Mouse (Mus musculus) lung, embryonic 16.5 days (tissue): ENCODE measurements at regions not wholly inside any gene's neighbourhood (a gene's known extent, or its start where the extent isn't known, plus 50 kb on each side); places are given as distances from the start of the nearest gene placed in this dataset.

ENCODE experiments used
- ATAC-seq: fragments of 200-750 bp; cut with Nextera tagmentation; 2 replicates; pipeline ENCODE4 v1.8.0; 2017; ENCODE audit warnings: low read depth, mild to moderate bottlenecking, moderate library complexity
- H3K27ac ChIP-seq: fragments of 300-500 bp; sonication (generic); 2 replicates; pipeline ENCODE4 v1.5.1; 2014; ENCODE audit warnings: mild to moderate bottlenecking, control low read depth, low read length
- H3K27me3 ChIP-seq: fragments of 300-500 bp; sonication (generic); 2 replicates; pipeline ENCODE4 v1.6.1; 2014; ENCODE audit warnings: low read depth, low read length, mixed read lengths; ENCODE audit not compliant: control insufficient read depth, insufficient read depth
- H3K36me3 ChIP-seq: fragments of 300-500 bp; sonication (generic); 2 replicates; pipeline ENCODE4 v1.6.1; 2014; ENCODE audit warnings: low read length; ENCODE audit not compliant: control insufficient read depth, insufficient read depth
- H3K4me1 ChIP-seq: fragments of 300-500 bp; sonication (generic); replicated peaks from 2 replicates; pipeline ENCODE4 v1.6.1; 2014; ENCODE audit warnings: low read length, mixed read lengths; ENCODE audit not compliant: control insufficient read depth, insufficient read depth
- H3K4me2 ChIP-seq: fragments of 300-500 bp; sonication (generic); 2 replicates; pipeline ENCODE4 v1.6.1; 2014; ENCODE audit warnings: low read depth, low read length, control low read depth
- H3K4me3 ChIP-seq: fragments of 300-500 bp; sonication (generic); 2 replicates; pipeline ENCODE4 v1.5.1; 2014; ENCODE audit warnings: mild to moderate bottlenecking, low read length, control low read depth
- H3K9ac ChIP-seq: fragments of 300-500 bp; sonication (generic); 2 replicates; pipeline ENCODE4 v1.6.1; 2014; ENCODE audit warnings: low read length, control low read depth
- H3K9me3 ChIP-seq: fragments of 300-500 bp; sonication (generic); 2 replicates; pipeline ENCODE4 v1.6.1; 2016; ENCODE audit warnings: low read length; ENCODE audit not compliant: control insufficient read depth
- WGBS: fragments of 180-500 bp; shearing (Covaris S2); extraction: QIAGEN DNeasy Blood & Tissue Kit; methylation state at CpG from one replicate; pipeline ENCODE4 v1.1.7; 2014; 5-methylcytosine and 5-hydroxymethylcytosine counted together

DNA sequence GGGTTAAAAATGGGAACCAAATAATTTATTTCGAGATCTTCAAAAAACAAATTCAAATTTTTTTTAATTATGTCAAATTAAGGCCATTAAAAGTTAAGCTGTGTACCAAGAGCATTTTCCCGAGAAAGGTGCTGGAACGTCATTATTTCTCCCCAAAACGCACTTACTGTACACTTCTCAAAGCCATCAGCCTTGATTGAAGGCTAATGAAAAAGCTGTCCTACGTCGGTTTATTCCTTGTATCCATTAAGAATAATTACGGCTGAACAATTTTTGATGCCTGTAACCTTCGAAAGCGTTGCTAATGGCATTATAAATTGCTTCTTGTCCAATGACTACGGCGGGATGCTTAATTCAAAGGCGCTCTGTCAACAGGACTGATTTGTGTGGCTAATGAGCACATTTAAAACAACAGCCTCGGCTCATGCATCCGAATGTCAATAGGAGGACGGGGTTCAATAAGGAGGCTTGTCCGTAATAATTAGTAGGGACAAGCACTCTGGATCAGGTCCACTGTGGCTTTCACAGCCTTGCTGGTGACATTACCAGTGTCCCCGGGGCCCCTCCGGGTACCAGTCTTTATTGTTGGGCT is 145.3 kb downstream of the 3100002H09Rik start:
- Histone ChIP-seq H3K9ac (no peak overlapping the region), H3K27ac (no peak overlapping the region), H3K4me3 (no peak overlapping the region), H3K4me2 (no peak overlapping the region), H3K9me3 (no peaks in the 10 kb centered on the region), H3K27me3 (no peaks in the 10 kb centered on the region), H3K4me1 (no peaks in the 10 kb centered on the region), H3K36me3 (no peaks in the 10 kb centered on the region)
- 83% methylated on average over 18 of the region's 18 CpGs for WGBS
- ATAC-seq, result no peak

DNA sequence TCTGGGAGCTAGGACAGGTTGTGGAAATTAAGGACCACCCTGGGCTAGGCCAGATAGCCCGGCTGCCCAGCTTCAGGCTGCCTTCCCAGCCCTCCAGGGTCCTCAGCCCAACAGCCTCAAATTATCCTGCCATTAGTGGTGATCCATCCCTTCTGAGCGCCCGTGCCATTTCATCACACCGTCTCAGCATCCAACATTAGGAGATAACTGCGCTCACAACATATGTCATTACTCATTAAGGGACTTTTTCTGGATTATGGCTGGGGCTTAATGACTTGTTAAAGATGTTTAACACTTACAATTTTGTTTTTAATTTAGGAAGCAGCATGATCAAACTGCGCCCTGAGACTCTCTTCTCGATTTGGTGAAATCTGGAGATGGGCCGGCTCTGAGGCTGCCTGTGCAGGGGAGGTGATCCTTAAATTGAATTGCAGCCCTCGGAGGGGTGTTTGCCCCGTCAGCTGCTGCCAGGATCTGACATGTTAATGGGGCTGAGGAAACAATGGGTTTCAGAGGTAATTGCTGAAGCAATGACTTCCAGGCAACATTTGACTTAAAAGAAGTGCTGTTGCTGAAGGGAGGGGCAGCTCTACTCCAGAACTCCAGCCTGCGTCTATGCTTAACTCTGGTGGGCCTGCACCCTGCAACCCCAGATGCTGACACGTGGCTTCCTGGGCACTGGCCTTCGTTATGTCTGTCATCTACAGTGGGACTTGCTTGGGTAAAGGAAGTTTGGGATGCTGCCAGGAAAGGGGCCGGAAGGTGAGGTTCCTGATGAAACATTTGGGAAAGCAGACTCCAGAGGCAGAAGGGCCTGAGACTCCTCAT is 154.9 kb downstream of the 3100002H09Rik start:
- 37% methylated on average over 14 of the region's 14 CpGs for WGBS
- Histone ChIP-seq H3K9me3 (no peaks in the 10 kb centered on the region), H3K27ac (no peak overlapping the region), H3K4me1 (no peaks in the 10 kb centered on the region), H3K4me3 (no peak overlapping the region), H3K36me3 (no peaks in the 10 kb centered on the region), H3K9ac (no peak overlapping the region), H3K4me2 (no peak overlapping the region), H3K27me3 (peaks cover 2% of the 10 kb centered on the region; the same call in 1 of the 2 replicates)
- no peak for ATAC-seq

DNA sequence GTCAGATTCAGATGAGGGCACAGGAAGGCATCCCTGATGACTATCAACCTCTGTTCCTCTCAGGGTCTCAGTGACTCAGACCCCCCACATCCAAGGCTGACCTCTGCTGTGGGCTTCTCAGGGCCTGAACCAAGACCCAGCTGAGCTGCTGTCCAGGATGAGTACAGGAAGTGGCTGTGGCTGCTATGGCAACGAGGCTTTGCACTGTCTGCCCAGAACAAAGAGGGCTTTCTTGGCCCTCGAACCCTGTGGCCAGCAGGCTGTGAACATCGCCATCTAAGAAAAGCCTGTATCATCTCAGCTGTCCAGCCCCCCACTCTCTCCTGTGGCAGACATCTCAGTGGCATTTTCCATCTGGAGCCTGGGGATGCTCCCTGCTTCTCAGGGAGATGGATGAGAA is 159.5 kb downstream of the 3100002H09Rik start:
- no peaks in the 10 kb centered on the region for H3K36me3 ChIP-seq
- no peak overlapping the region for H3K4me3 ChIP-seq
- H3K27ac ChIP-seq, result no peak overlapping the region
- H3K4me1 ChIP-seq, result no peaks in the 10 kb centered on the region
- no peak overlapping the region for H3K9ac ChIP-seq
- H3K4me2 ChIP-seq, result no peak overlapping the region
- 11% methylated on average over 3 of the region's 3 CpGs for WGBS
- H3K27me3 ChIP-seq, result peaks cover 2% of the 10 kb centered on the region; the same call in 1 of the 2 replicates
- ATAC-seq, result no peak
- no peaks in the 10 kb centered on the region for H3K9me3 ChIP-seq

DNA sequence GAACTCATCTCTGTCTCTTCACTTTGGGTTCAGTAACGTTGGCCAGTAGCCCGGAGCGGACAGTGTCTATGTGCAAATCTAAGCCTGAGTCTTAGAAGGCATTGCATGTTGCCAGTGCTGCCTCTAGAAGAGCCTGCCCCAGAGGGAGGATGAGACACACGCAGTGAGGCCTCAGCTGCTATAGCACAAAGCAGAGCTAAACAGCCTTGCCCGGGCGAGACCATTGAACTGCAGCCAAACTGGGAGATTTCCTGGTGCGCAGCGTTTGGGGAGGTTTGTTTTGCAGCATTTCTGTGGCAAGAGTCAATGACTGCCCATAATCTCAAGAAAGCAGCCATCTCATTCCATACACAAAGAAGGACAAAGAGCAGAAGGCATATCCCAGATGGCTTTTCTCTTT is 164.0 kb downstream of the 3100002H09Rik start:
- Histone ChIP-seq H3K4me1 (no peaks in the 10 kb centered on the region), H3K36me3 (no peaks in the 10 kb centered on the region), H3K27ac (no peak overlapping the region), H3K4me2 (no peak overlapping the region), H3K9ac (no peak overlapping the region), H3K9me3 (no peaks in the 10 kb centered on the region), H3K27me3 (peaks cover 26% of the 10 kb centered on the region), H3K4me3 (no peak overlapping the region)
- ATAC-seq, result peak; percentile 77
- 52% methylated on average over 8 of the region's 8 CpGs for whole genome bisulfite sequencing

DNA sequence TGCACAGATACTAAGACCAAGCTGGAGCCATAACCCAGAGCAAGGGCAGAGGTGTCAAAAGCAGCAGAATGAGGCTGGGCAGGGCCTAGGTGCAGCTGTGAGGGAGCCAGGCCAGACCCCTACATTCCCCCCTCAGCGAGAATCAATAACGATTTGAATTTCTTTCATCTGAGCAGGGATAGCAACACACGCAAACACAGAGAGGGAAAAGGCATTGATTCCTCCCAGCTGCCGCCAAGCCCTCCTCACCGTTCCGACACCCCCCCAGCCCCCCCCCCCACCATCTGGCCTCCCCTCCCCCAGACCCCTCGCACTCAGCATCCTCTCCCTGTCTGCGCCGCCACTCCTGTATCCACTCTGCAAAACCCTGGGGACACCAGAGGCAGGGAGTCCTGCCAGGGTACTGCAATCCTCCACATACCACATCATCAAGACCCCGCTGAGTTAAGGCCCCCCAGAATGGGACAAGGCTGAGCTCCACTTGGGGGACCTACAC is 166.9 kb downstream of the 3100002H09Rik start:
- Histone ChIP-seq H3K36me3 (no peaks in the 10 kb centered on the region), H3K4me1 (no peaks in the 10 kb centered on the region), H3K9ac (no peak overlapping the region), H3K27ac (no peak overlapping the region), H3K9me3 (no peaks in the 10 kb centered on the region), H3K4me3 (no peak overlapping the region), H3K4me2 (no peak overlapping the region), H3K27me3 (peaks cover 37% of the 10 kb centered on the region)
- whole genome bisulfite sequencing, result 6% methylated on average over 10 of the region's 10 CpGs
- ATAC-seq, result no peak

DNA sequence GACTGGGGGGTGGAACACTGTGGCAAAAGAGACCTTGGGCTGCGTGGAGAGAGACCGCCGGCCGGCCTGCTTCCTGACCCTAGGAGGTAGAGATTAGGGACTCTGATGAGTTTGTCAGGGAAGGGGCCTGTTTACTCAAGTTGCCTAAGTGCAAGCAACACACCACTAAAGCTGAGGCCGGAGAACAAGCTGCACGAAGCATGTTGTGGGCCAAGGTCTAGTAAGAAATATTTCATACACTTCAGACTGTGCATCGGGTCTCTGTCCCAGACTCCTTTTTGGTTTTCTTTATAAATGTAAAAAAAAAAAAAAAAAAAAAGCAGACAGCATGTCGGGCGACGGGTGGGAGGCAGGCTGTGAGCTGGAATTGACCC is 167.5 kb downstream of the 3100002H09Rik start:
- Histone ChIP-seq H3K4me1 (no peaks in the 10 kb centered on the region), H3K27ac (no peak overlapping the region), H3K27me3 (peaks cover 37% of the 10 kb centered on the region), H3K36me3 (no peaks in the 10 kb centered on the region), H3K9me3 (no peaks in the 10 kb centered on the region), H3K9ac (no peak overlapping the region), H3K4me2 (no peak overlapping the region), H3K4me3 (no peak overlapping the region)
- WGBS, result 22% methylated on average over 10 of the region's 10 CpGs
- ATAC-seq, result no peak

DNA sequence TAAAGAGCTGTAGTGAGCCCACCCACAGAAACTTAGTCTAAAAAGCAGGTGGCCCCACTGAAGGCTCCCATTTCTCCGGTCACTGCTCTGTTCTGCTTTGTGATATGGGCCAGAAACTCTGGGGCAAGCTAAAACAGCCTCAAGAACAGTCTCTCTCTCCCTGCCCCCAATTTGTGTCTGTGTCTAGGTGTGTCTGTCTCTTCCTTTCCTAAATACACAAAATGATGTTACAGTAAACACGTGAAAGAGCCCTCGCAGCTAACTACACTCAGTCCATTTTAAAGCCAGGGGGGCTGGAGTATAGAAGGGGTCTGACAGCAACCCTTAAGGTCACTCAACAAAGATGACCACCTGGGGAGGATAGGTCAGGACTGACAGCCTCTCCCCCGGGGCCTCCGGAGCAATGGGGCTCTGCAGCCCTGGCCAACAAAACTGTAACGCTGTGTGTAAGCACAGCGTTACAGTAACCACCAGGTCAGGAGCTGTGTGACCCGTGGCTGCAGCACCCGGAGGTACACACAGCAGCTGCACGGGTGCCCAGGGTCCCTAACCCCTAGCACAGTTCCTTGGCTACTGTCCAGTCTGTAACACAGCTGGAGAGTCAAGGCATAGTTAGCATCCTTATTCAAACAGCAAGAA is 168.0 kb downstream of the 3100002H09Rik start:
- peaks cover 37% of the 10 kb centered on the region for H3K27me3 ChIP-seq
- 14% methylated on average over 10 of the region's 10 CpGs for WGBS
- no peak for ATAC-seq

DNA sequence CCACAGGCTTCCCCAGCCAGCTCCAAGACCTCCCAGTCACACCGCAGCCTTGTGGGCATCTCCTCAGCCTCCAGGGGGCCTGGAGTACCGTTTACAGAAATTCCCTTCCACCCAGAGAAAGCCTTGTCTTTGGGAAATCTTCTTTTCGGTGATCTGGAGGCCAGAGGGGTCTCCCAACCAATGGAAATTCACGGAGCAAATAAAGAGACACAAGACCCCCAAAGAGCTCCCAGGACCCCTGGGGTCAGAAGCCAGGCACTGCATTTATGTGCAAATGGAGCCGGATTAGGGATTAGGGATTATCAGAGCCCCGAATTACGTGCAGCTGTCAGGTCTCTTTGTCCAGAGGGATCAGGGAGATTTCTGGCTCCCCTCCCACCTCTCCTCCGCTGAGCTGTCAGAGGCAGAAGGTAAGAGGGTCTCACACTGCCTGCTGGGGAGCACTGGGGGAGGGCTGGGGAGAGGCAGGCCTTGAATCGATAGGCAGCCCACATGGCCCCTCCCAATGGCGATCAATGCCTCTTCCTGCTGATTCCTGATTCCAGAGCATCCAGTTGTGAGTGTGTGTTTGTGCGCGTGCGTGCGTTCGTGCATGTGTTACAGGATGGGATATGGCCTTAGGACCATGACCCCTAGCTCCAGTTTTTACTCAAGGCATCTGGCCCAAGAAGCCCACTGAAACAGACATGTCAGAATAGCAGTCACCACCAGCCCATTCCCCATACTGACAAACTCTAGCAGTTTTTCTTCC is 168.7 kb downstream of the 3100002H09Rik start:
- no peak for ATAC-seq
- Histone ChIP-seq H3K4me1 (no peaks in the 10 kb centered on the region), H3K9ac (no peak overlapping the region), H3K9me3 (no peaks in the 10 kb centered on the region), H3K36me3 (no peaks in the 10 kb centered on the region), H3K27ac (no peak overlapping the region), H3K4me2 (no peak overlapping the region), H3K4me3 (no peak overlapping the region), H3K27me3 (peaks cover 37% of the 10 kb centered on the region)
- 24% methylated on average over 15 of the region's 15 CpGs for WGBS

More for the DNA sequence above, 168.0 kb downstream of the 3100002H09Rik start:
- Histone ChIP-seq H3K36me3 (no peaks in the 10 kb centered on the region), H3K4me1 (no peaks in the 10 kb centered on the region), H3K9me3 (no peaks in the 10 kb centered on the region), H3K27ac (no peak overlapping the region), H3K4me2 (no peak overlapping the region), H3K4me3 (no peak overlapping the region), H3K9ac (no peak overlapping the region)

DNA sequence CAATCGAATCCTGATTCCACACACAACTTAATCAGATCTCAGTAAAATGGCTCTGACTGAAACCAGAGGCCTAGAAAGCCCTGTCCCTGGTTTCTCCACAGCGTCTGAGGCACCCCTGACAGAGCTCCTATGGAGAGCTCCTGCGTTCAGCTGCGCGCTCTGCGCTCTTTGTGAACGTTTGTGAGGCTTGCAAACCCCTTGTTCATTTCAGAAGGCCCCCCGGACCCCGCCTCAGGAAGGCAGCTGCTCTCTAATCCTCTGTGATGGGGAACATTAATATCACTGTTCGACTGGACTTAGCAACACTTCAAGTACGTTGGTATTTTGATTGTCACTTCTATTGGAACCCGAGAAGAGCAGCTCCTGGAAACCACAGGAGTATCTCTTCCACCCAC is 175.6 kb downstream of the 3100002H09Rik start:
- H3K36me3 ChIP-seq, result no peaks in the 10 kb centered on the region
- ATAC-seq, result no peak
- 46% methylated on average over 12 of the region's 12 CpGs for WGBS

More for the DNA sequence above, 175.6 kb downstream of the 3100002H09Rik start:
- peaks cover 4% of the 10 kb centered on the region; the same call in 1 of the 2 replicates for H3K27me3 ChIP-seq
- peaks cover 4% of the 10 kb centered on the region; the same call in 1 of the 2 replicates for H3K4me1 ChIP-seq
- no peaks in the 10 kb centered on the region for H3K9me3 ChIP-seq
- no peak overlapping the region for H3K4me2 ChIP-seq
- H3K9ac ChIP-seq, result no peak overlapping the region
- H3K27ac ChIP-seq, result no peak overlapping the region
- H3K4me3 ChIP-seq, result no peak overlapping the region
